Mouse (Mus musculus): ENCODE measurements around the gene Nmnat3. TPM values are rescaled to one million over a fixed set of nuclear protein-coding genes. Genes with fewer than 3 reads are reported as not detected.

Gene Nmnat3
- polyA plus RNA-seq (2012; rRNA removed; ENCODE audit: low replicate concordance), result 16.0 and 18.1 TPM in 2 replicates

GRCm38 (mm10) chr9:98287135-98287534 is at the start of gene Nmnat3:
TSS of gene Nmnat3 (plus strand) at chr9:98287435.

GRCm38 (mm10) chr9:98422656-98423055 is 135.4 kb downstream of the Nmnat3 start, which contains the start of gene Rbp1:
TSS of gene Rbp1 (plus strand) at chr9:98422961.

Other genes with a start within 250 kb of the Nmnat3 start
- 1.5 and 4.5 TPM in 2 replicates for gene Rbp1, start 135.5 kb downstream of the Nmnat3 start, polyA plus RNA-seq (2012; rRNA removed; ENCODE audit: low replicate concordance)
- 191 and 342 TPM in 2 replicates for gene Rbp2, start 198.7 kb downstream of the Nmnat3 start, polyA plus RNA-seq (2012; rRNA removed; ENCODE audit: low replicate concordance)